Mouse (Mus musculus) thymus, adult 2 months (tissue): ENCODE measurements around the gene Syne1. TPM values are rescaled to one million over a fixed set of nuclear protein-coding genes. Genes with fewer than 3 reads are reported as not detected.

Experiments
- DNase-seq: peaks from one replicate; pipeline ENCODE4 v3.0.0; 2021
- H3K27ac ChIP-seq: fragments of 200-500 bp; 2 replicates; pipeline ENCODE4 v1.5.1; 2012; ENCODE audit warnings: low read length, control low read depth; ENCODE audit not compliant: control insufficient read depth, insufficient read depth
- H3K27me3 ChIP-seq: fragments of 200-500 bp; 2 replicates; pipeline ENCODE4 v1.6.1; 2012; ENCODE audit warnings: mild to moderate bottlenecking, low read length, moderate library complexity, mixed read lengths; ENCODE audit not compliant: control insufficient read depth, insufficient read depth
- H3K36me3 ChIP-seq: fragments of 200-500 bp; 2 replicates; pipeline ENCODE4 v1.6.1; 2012; ENCODE audit warnings: mild to moderate bottlenecking, low read length, moderate library complexity; ENCODE audit not compliant: control insufficient read depth, insufficient read depth
- H3K4me1 ChIP-seq: fragments of 200-500 bp; replicated peaks from 2 replicates; pipeline ENCODE4 v1.6.1; 2012; ENCODE audit warnings: low read length; ENCODE audit not compliant: control insufficient read depth, insufficient read depth
- H3K4me3 ChIP-seq: fragments of 200-500 bp; 2 replicates; pipeline ENCODE4 v1.5.1; 2012; ENCODE audit warnings: mild to moderate bottlenecking, low read length, control low read depth, moderate library complexity; ENCODE audit not compliant: control insufficient read depth, insufficient read depth
- CTCF ChIP-seq: fragments of 200-500 bp; IDR thresholded peaks from 2 replicates; pipeline ENCODE4 v1.5.1; 2012; ENCODE audit warnings: mild to moderate bottlenecking, control low read depth, low read length, moderate library complexity, borderline replicate concordance; ENCODE audit not compliant: control insufficient read depth, poor library complexity, insufficient read depth; ENCODE audit errors: extremely low read depth
- POLR2A ChIP-seq: fragments of 200-500 bp; IDR thresholded peaks from 2 replicates; pipeline ENCODE4 v1.6.1; 2012; ENCODE audit warnings: mild to moderate bottlenecking, low read length, control low read depth, moderate library complexity; ENCODE audit not compliant: control insufficient read depth, poor library complexity, insufficient read depth; ENCODE audit errors: extremely low read depth
- WGBS: fragments of 180-500 bp; shearing (Covaris S2); methylation state at CpG from one replicate; pipeline ENCODE4 v1.1.7; 2018; 5-methylcytosine and 5-hydroxymethylcytosine counted together
- polyA plus RNA-seq: library from polyadenylated mRNA; depleted of rRNA; stranded (reverse); fragments of >200 nt; gene quantifications from 2 replicates; pipeline ENCODE4 v1.2.3, GENCODE M21; 2012

The Syne1 gene
- polyA plus RNA-seq, 1 experiment: 33.5 TPM

DNA sequence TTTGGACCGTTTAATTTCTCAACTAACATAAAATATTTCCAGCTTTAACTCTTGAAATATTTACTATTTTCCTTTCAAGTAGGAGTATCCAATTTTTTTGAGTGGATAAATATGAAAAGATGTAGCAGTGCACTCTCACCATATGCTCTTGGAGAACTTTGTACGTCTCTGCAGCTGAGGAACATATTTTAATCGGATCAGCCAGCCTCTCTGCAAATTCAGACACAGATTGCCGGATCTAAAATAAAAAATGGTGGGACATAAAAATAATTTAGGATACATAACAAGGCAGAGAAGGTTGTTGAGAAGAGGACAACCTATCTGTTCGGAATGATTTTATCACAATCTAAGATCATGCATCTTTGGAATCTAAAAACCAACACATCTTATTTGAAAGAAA lies 218.5 kb downstream of the Syne1 start:
- Histone ChIP-seq H3K36me3 (no peaks in the 10 kb centered on the region), H3K27ac (no peak overlapping the region), H3K4me3 (no peak overlapping the region), H3K27me3 (no peaks in the 10 kb centered on the region), H3K4me1 (no peaks in the 10 kb centered on the region)
- no peak for TF ChIP-seq CTCF
- TF ChIP-seq POLR2A: no peak
- WGBS: 97% methylated on average over 5 of the region's 5 CpGs
- no peak for DNase-seq

GRCm38 (mm10) chr10:5326716-5327115 lies 224.6 kb downstream of the Syne1 start:
- Histone ChIP-seq H3K36me3 (no peaks in the 10 kb centered on the region), H3K4me3 (no peak overlapping the region), H3K27ac (no peak overlapping the region), H3K4me1 (no peaks in the 10 kb centered on the region; the same call in 1 of the 2 replicates), H3K27me3 (no peaks in the 10 kb centered on the region)
- TF ChIP-seq CTCF (no peak), POLR2A (no peak)
- DNase-seq: no peak
- 46% methylated on average over 9 of the region's 9 CpGs for WGBS

GRCm38 (mm10) chr10:5323741-5324395 lies 227.4 kb downstream of the Syne1 start:
- H3K36me3 ChIP-seq: no peaks in the 10 kb centered on the region
- H3K4me1 ChIP-seq: no peaks in the 10 kb centered on the region; the same call in 1 of the 2 replicates
- no peak overlapping the region for H3K27ac ChIP-seq
- H3K27me3 ChIP-seq: no peaks in the 10 kb centered on the region
- H3K4me3 ChIP-seq: no peak overlapping the region
- 95% methylated on average over 11 of the region's 11 CpGs for WGBS
- DNase-seq: no peak
- TF ChIP-seq POLR2A: no peak

DNA sequence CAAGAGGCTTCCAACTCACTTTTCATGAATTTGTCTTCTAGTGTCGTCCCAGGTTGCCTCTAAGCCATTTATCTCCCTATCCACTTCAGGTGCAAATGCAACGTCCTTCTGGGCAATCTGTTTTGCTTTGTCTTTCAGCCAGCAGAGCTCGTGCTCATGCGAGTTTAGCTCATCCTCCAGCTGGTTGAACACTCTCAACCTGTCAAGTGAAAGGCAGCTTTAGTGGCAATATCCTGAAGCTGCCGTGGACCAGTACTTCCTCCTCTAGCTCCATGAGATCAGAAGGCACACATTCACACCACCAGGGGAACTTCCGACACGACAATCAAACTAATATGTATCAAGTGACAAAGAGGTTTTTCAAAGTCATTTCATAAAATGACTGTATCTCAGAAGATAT lies 228.7 kb downstream of the Syne1 start:
- no peaks in the 10 kb centered on the region for H3K36me3 ChIP-seq
- no peak overlapping the region for H3K4me3 ChIP-seq
- no peak overlapping the region for H3K27ac ChIP-seq
- no peak for TF ChIP-seq CTCF
- no peak for TF ChIP-seq POLR2A
- 19% methylated on average over 7 of the region's 7 CpGs for WGBS
- no peaks in the 10 kb centered on the region for H3K27me3 ChIP-seq
- peak; percentile 10 for DNase-seq
- no peaks in the 10 kb centered on the region; the same call in 1 of the 2 replicates for H3K4me1 ChIP-seq

DNA sequence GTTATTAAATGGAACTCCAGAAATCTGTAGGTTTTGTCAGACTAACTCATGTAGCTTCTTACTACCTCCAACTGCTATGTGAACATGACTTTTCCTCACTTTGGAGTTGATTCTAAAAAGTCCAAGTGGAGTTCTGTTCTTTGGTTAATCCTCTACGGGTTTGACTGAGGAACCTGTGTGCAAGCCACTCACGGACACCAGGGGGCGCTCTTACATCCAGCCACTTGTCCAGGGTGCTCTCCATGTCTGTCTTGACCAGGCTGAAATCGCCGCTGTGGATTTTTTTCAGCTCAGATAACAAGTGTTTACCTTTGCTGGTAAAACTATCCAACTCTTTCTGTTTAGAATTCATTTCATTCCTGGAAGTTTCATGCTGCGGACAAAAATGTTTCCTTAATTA lies 233.7 kb downstream of the Syne1 start:
- H3K4me1 ChIP-seq: no peaks in the 10 kb centered on the region; the same call in 1 of the 2 replicates
- no peak overlapping the region for H3K27ac ChIP-seq
- H3K27me3 ChIP-seq: no peaks in the 10 kb centered on the region
- no peaks in the 10 kb centered on the region for H3K36me3 ChIP-seq
- no peak overlapping the region for H3K4me3 ChIP-seq
- DNase-seq: peak; percentile 62
- WGBS: 32% methylated on average over 6 of the region's 6 CpGs
- no peak for TF ChIP-seq POLR2A
- TF ChIP-seq CTCF: peak; percentile 82; the same call in 1 of the 2 replicates

GRCm38 (mm10) chr10:5312437-5312836 lies 238.8 kb downstream of the Syne1 start:
- H3K4me3 ChIP-seq: no peak overlapping the region
- no peak overlapping the region for H3K27ac ChIP-seq
- no peak for DNase-seq
- H3K4me1 ChIP-seq: peaks cover 10% of the 10 kb centered on the region
- TF ChIP-seq CTCF (no peak), POLR2A (no peak)
- WGBS: 70% methylated on average over 4 of the region's 4 CpGs
- no peaks in the 10 kb centered on the region for H3K36me3 ChIP-seq
- H3K27me3 ChIP-seq: no peaks in the 10 kb centered on the region
